Mouse (Mus musculus) myocyte (in vitro differentiated cells): ENCODE results near the gene Adamts15. TPM values are rescaled to one million over a fixed set of nuclear protein-coding genes. Genes with fewer than 3 reads are reported as not detected.

Experiments
- H3K27me3 ChIP-seq: one replicate; pipeline ENCODE4 v1.6.1; 2011; ENCODE audit not compliant: control insufficient read depth, insufficient read depth, insufficient read length
- H3K36me3 ChIP-seq: one replicate; pipeline ENCODE4 v1.6.1; 2011; ENCODE audit not compliant: control insufficient read depth, insufficient read depth
- H3K4me2 ChIP-seq: one replicate; pipeline ENCODE4 v1.6.1; 2011; ENCODE audit warnings: low read depth, control low read depth
- H3K4me3 ChIP-seq: one replicate; pipeline ENCODE4 v1.5.1; 2011; ENCODE audit warnings: mild to moderate bottlenecking, control low read depth, moderate library complexity
- H3K79me2 ChIP-seq: one replicate; pipeline ENCODE4 v1.6.1; 2011; ENCODE audit not compliant: control insufficient read depth, insufficient read depth
- H3ac ChIP-seq: one replicate; pipeline ENCODE4 v1.6.1; 2011; ENCODE audit not compliant: control insufficient read depth, insufficient read length
- CEBPB ChIP-seq: IDR thresholded peaks from 2 replicates; pipeline ENCODE4 v1.6.1; 2011; ENCODE audit warnings: mild to moderate bottlenecking, moderate library complexity; ENCODE audit not compliant: poor library complexity, insufficient read depth, severe bottlenecking
- E2F4 ChIP-seq: IDR thresholded peaks from one replicate; pipeline ENCODE4 v1.6.1; 2011; ENCODE audit warnings: mild to moderate bottlenecking, control low read depth, moderate library complexity; ENCODE audit not compliant: insufficient read depth
- MAX ChIP-seq: IDR thresholded peaks from one replicate; pipeline ENCODE4 v1.6.1; 2011; ENCODE audit warnings: low read depth, mild to moderate bottlenecking, control low read depth
- MYOD1 ChIP-seq, 3 experiments: IDR thresholded peaks; one replicate each; pipeline ENCODE4 v1.6.1; 2011; ENCODE audit warnings: control low read depth in 2 of 3, low read depth in 2 of 3, mild to moderate bottlenecking in 2 of 3, moderate library complexity in 1 of 3; ENCODE audit not compliant: insufficient read length in 2 of 3, control insufficient read depth in 1 of 3
- MYOG ChIP-seq, 3 experiments: IDR thresholded peaks; one replicate each; pipeline ENCODE4 v1.6.1; 2011; ENCODE audit warnings: control low read depth in 2 of 3, low read depth in 2 of 3, mild to moderate bottlenecking in 2 of 3; ENCODE audit not compliant: insufficient read length in 2 of 3, control insufficient read depth in 1 of 3, insufficient read depth in 1 of 3
- POLR2A ChIP-seq: IDR thresholded peaks from one replicate; pipeline ENCODE4 v1.6.1; 2011; ENCODE audit warnings: low read depth, mild to moderate bottlenecking, control low read depth, moderate library complexity; ENCODE audit not compliant: insufficient read length
- POLR2AphosphoS2 ChIP-seq: IDR thresholded peaks from one replicate; pipeline ENCODE4 v1.6.1; 2011; ENCODE audit warnings: low read depth, control low read depth; ENCODE audit not compliant: insufficient read length
- REST ChIP-seq: IDR thresholded peaks from one replicate; pipeline ENCODE4 v1.6.1; 2011; ENCODE audit warnings: mild to moderate bottlenecking, control low read depth, moderate library complexity; ENCODE audit not compliant: insufficient read depth, insufficient read length
- SRF ChIP-seq: IDR thresholded peaks from one replicate; pipeline ENCODE4 v1.6.1; 2011; ENCODE audit warnings: low read depth; ENCODE audit not compliant: control insufficient read depth, insufficient read length
- TCF12 ChIP-seq: IDR thresholded peaks from one replicate; pipeline ENCODE4 v1.6.1; 2011; ENCODE audit warnings: mild to moderate bottlenecking, control low read depth; ENCODE audit not compliant: poor library complexity, insufficient read depth, severe bottlenecking
- TCF3 ChIP-seq: IDR thresholded peaks from one replicate; pipeline ENCODE4 v1.6.1; 2011; ENCODE audit warnings: low read depth, control low read depth; ENCODE audit not compliant: insufficient read length
- USF1 ChIP-seq: IDR thresholded peaks from one replicate; pipeline ENCODE4 v1.6.1; 2011; ENCODE audit warnings: low read depth, mild to moderate bottlenecking, control low read depth, moderate library complexity
- polyA plus RNA-seq: library from polyadenylated mRNA; unstranded; fragments of >200 nt; fragmentation: generic; extraction: Trizol; gene quantifications from one replicate; pipeline ENCODE4 v1.2.1, GENCODE M21; 2012; ENCODE audit warnings: missing spikeins

Adamts15 gene
- polyA plus RNA-seq, 1 experiment = not detected

- H3K4me2 ChIP-seq = no peak overlapping the region
- no peak overlapping the region for H3K4me3 ChIP-seq
- H3ac ChIP-seq = no peak overlapping the region
- no peaks in the 10 kb centered on the region for H3K79me2 ChIP-seq
- TF ChIP-seq TCF3 = no peak
- TF ChIP-seq MAX = no peak
- no peaks in the 10 kb centered on the region for H3K36me3 ChIP-seq
- H3K27me3 ChIP-seq = no peaks in the 10 kb centered on the region
Observed at GRCm38 (mm10) chr9:30914241-30914640, 8.0 kb downstream of the Adamts15 start.

- no peak for TF ChIP-seq USF1
- TF ChIP-seq TCF3 = no peak
- no peak for TF ChIP-seq MYOD1 (IDR thresholded peaks at IDR 0.05; ENCODE audit: control insufficient read depth in 1 of 3, insufficient read length in 2 of 3, low read depth in 2 of 3)
- TF ChIP-seq MYOG (IDR thresholded peaks at IDR 0.05; ENCODE audit: control insufficient read depth in 1 of 3, insufficient read depth in 1 of 3, insufficient read length in 2 of 3, low read depth in 2 of 3) = no peak
- TF ChIP-seq POLR2A = no peak
- no peak for TF ChIP-seq SRF
- TF ChIP-seq MAX = no peak
- TF ChIP-seq E2F4 = no peak
- TF ChIP-seq TCF12 = no peak
- no peak for TF ChIP-seq REST
- TF ChIP-seq CEBPB = no peak
- no peak for TF ChIP-seq POLR2AphosphoS2
- Histone ChIP-seq H3K36me3 (no peaks in the 10 kb centered on the region), H3K79me2 (no peaks in the 10 kb centered on the region), H3ac (no peak overlapping the region), H3K4me2 (no peak overlapping the region), H3K27me3 (no peaks in the 10 kb centered on the region), H3K4me3 (no peak overlapping the region)
Observed at GRCm38 (mm10) chr9:30913429-30913828, 8.8 kb downstream of the Adamts15 start.

- Histone ChIP-seq H3ac (no peak overlapping the region), H3K4me3 (no peak overlapping the region), H3K36me3 (no peaks in the 10 kb centered on the region), H3K4me2 (no peak overlapping the region), H3K27me3 (no peaks in the 10 kb centered on the region), H3K79me2 (no peaks in the 10 kb centered on the region)
- TF ChIP-seq REST (no peak), E2F4 (no peak), MYOG (IDR thresholded peaks at IDR 0.05; ENCODE audit: control insufficient read depth in 1 of 3, insufficient read depth in 1 of 3, insufficient read length in 2 of 3, low read depth in 2 of 3) (no peak), USF1 (no peak), POLR2A (no peak), TCF12 (no peak), POLR2AphosphoS2 (no peak), CEBPB (no peak), SRF (no peak), MAX (no peak), MYOD1 (IDR thresholded peaks at IDR 0.05; ENCODE audit: control insufficient read depth in 1 of 3, insufficient read length in 2 of 3, low read depth in 2 of 3) (no peak), TCF3 (no peak)
Observed at GRCm38 (mm10) chr9:30912161-30912560, 10.1 kb downstream of the Adamts15 start.

GRCm38 (mm10) chr9:30910491-30910890 lies 11.8 kb downstream of the Adamts15 start:
- H3K36me3 ChIP-seq = no peaks in the 10 kb centered on the region
- H3K4me3 ChIP-seq = no peak overlapping the region
- H3K79me2 ChIP-seq = no peaks in the 10 kb centered on the region
- no peaks in the 10 kb centered on the region for H3K27me3 ChIP-seq
- H3ac ChIP-seq = no peak overlapping the region
- TF ChIP-seq TCF3 = no peak
- no peak for TF ChIP-seq MYOG (IDR thresholded peaks at IDR 0.05; ENCODE audit: control insufficient read depth in 1 of 3, insufficient read depth in 1 of 3, insufficient read length in 2 of 3, low read depth in 2 of 3)
- TF ChIP-seq POLR2AphosphoS2 = no peak
- no peak for TF ChIP-seq MAX
- TF ChIP-seq CEBPB = no peak
- no peak for TF ChIP-seq USF1
- no peak for TF ChIP-seq SRF
- TF ChIP-seq REST = no peak
- TF ChIP-seq MYOD1 (IDR thresholded peaks at IDR 0.05; ENCODE audit: control insufficient read depth in 1 of 3, insufficient read length in 2 of 3, low read depth in 2 of 3) = no peak
- no peak for TF ChIP-seq E2F4
- TF ChIP-seq TCF12 = no peak
- no peak for TF ChIP-seq POLR2A
- no peak overlapping the region for H3K4me2 ChIP-seq

GRCm38 (mm10) chr9:30908973-30909372 lies 13.3 kb downstream of the Adamts15 start:
- no peak for TF ChIP-seq TCF12
- TF ChIP-seq POLR2A = no peak
- TF ChIP-seq MYOD1 (IDR thresholded peaks at IDR 0.05; ENCODE audit: control insufficient read depth in 1 of 3, insufficient read length in 2 of 3, low read depth in 2 of 3) = no peak
- no peak for TF ChIP-seq TCF3
- no peak for TF ChIP-seq REST
- TF ChIP-seq CEBPB = no peak
- TF ChIP-seq E2F4 = no peak
- no peak for TF ChIP-seq MYOG (IDR thresholded peaks at IDR 0.05; ENCODE audit: control insufficient read depth in 1 of 3, insufficient read depth in 1 of 3, insufficient read length in 2 of 3, low read depth in 2 of 3)
- no peak for TF ChIP-seq POLR2AphosphoS2
- TF ChIP-seq MAX = no peak
- no peak for TF ChIP-seq USF1
- no peak for TF ChIP-seq SRF
- Histone ChIP-seq H3ac (no peak overlapping the region), H3K79me2 (no peaks in the 10 kb centered on the region), H3K36me3 (no peaks in the 10 kb centered on the region), H3K27me3 (no peaks in the 10 kb centered on the region), H3K4me2 (no peak overlapping the region), H3K4me3 (no peak overlapping the region)
